Mouse (Mus musculus): Measurements from ENCODE around the gene Cnot6. TPM values are rescaled to one million over a fixed set of nuclear protein-coding genes. Genes with fewer than 3 reads are reported as not detected.

Cnot6 gene
- total and polyA plus RNA-seq, 2 experiments from 2014 or later: 26.9 to 28.9 TPM

GRCm38 (mm10) chr11:49696472-49696871 is 16.1 kb downstream of the Cnot6 start:
- ATAC-seq (ENCODE audit: low FRiP score) (no peak), DNase-seq (ENCODE audit: low spot score) (no peak)
- H3K9ac ChIP-seq (replicated peaks; ENCODE audit: low read length, poor library complexity, severe bottlenecking): no peak overlapping the region
- H3K9me3 ChIP-seq (ENCODE audit: low read length): no peaks in the 10 kb centered on the region
- no peak overlapping the region for H3K4me3 ChIP-seq (ENCODE audit: low read depth, low read length)
- TF ChIP-seq CTCF (IDR thresholded peaks at IDR 0.05): no peak
- H3K4me2 ChIP-seq (ENCODE audit: low read depth, low read length, poor library complexity, severe bottlenecking): no peak overlapping the region
- H3K27me3 ChIP-seq (ENCODE audit: insufficient read depth, low read length): no peaks in the 10 kb centered on the region
- no peaks in the 10 kb centered on the region for H3K4me1 ChIP-seq (ENCODE audit: insufficient read depth, low read length)
- H3K27ac ChIP-seq (ENCODE audit: low read depth, low read length): no peak overlapping the region
- H3K36me3 ChIP-seq (ENCODE audit: insufficient read depth, low read length): peaks cover 11% of the 10 kb centered on the region; the same call in 1 of the 2 replicates
- WGBS: 92% methylated on average over 2 of the region's 2 CpGs

GRCm38 (mm10) chr11:49695695-49696094 is 16.8 kb downstream of the Cnot6 start:
- ATAC-seq (ENCODE audit: low FRiP score): no peak

DNA sequence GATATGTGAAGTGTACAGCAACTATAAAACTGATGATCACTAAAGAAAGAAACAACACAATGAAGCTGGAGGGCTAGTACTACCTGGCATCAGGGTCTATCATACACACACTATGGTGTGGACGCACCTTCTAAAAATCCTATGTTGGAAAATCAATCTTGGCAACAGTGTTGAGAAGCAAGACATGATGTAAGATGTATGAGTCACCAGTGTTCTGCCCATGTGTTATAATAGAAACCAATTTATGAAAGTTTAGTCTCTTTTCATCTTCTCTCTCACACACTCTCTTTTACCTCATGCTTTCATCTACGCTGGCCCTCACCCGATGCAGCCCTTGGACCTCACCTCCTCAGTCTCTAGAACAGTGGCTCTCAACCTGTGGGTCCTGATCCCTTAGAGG is 17.5 kb downstream of the Cnot6 start:
- Histone ChIP-seq H3K4me2 (ENCODE audit: low read depth, low read length, poor library complexity, severe bottlenecking) (no peak overlapping the region), H3K4me1 (ENCODE audit: insufficient read depth, low read length) (no peaks in the 10 kb centered on the region), H3K9ac (replicated peaks; ENCODE audit: low read length, poor library complexity, severe bottlenecking) (no peak overlapping the region), H3K27me3 (ENCODE audit: insufficient read depth, low read length) (no peaks in the 10 kb centered on the region), H3K4me3 (ENCODE audit: low read depth, low read length) (no peak overlapping the region), H3K36me3 (ENCODE audit: insufficient read depth, low read length) (peaks cover 12% of the 10 kb centered on the region; the same call in 1 of the 2 replicates), H3K9me3 (ENCODE audit: low read length) (no peaks in the 10 kb centered on the region), H3K27ac (ENCODE audit: low read depth, low read length) (no peak overlapping the region)
- ATAC-seq (ENCODE audit: low FRiP score) (no peak), DNase-seq (ENCODE audit: low spot score) (no peak)
- no peak for TF ChIP-seq CTCF (IDR thresholded peaks at IDR 0.05)
- WGBS: 94% methylated on average over 3 of the region's 3 CpGs

More at GRCm38 (mm10) chr11:49695695-49696094, 16.8 kb downstream of the Cnot6 start:
- Histone ChIP-seq H3K4me3 (ENCODE audit: low read depth, low read length) (no peak overlapping the region), H3K36me3 (ENCODE audit: insufficient read depth, low read length) (peaks cover 9% of the 10 kb centered on the region; the same call in 1 of the 2 replicates), H3K4me1 (ENCODE audit: insufficient read depth, low read length) (no peaks in the 10 kb centered on the region), H3K9ac (replicated peaks; ENCODE audit: low read length, poor library complexity, severe bottlenecking) (no peak overlapping the region), H3K27me3 (ENCODE audit: insufficient read depth, low read length) (no peaks in the 10 kb centered on the region), H3K4me2 (ENCODE audit: low read depth, low read length, poor library complexity, severe bottlenecking) (no peak overlapping the region), H3K9me3 (ENCODE audit: low read length) (no peaks in the 10 kb centered on the region), H3K27ac (ENCODE audit: low read depth, low read length) (no peak overlapping the region)
- TF ChIP-seq CTCF (IDR thresholded peaks at IDR 0.05): no peak
- WGBS: 84% methylated on average over 2 of the region's 2 CpGs
- no peak for DNase-seq (ENCODE audit: low spot score)

DNA sequence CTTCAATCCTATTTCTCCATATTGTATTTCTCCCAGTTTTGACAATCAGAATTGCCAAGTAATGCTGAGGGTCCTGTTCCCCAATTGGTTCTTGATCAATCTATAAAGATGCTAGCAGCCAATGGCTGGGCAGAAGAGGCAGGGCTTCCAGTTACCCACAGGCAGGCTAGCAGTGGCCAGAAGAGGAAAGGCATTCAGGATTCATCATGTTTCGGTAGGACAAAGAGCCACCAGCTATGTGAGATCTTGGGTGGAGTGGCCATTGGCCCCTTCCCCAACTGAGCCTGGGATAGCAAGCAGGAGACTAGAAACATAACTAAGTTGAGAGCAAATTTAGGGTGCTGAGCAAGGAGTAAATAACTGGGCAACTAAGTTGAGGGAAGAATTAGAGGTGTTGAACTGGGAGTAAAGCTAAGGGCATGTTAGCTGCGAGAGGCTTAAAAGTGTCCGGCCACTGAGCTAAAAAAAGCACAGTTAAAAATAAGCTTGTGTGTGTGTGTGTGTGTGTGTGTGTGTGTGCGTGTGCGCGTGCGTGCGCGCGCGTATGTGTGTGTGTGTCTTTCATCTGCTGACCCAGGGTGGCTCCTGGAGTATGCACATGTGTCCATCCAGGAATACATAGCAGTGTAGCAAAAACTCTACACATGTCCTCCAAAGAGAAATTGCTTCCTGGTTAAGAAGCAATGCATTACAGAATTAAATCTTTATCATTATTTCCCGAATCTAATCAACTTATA is 28.1 kb downstream of the Cnot6 start:
- Histone ChIP-seq H3K9me3 (ENCODE audit: low read length) (no peaks in the 10 kb centered on the region), H3K27me3 (ENCODE audit: insufficient read depth, low read length) (no peaks in the 10 kb centered on the region), H3K9ac (replicated peaks; ENCODE audit: low read length, poor library complexity, severe bottlenecking) (no peak overlapping the region), H3K4me2 (ENCODE audit: low read depth, low read length, poor library complexity, severe bottlenecking) (no peak overlapping the region), H3K27ac (ENCODE audit: low read depth, low read length) (no peak overlapping the region), H3K4me1 (ENCODE audit: insufficient read depth, low read length) (no peaks in the 10 kb centered on the region), H3K36me3 (ENCODE audit: insufficient read depth, low read length) (peaks cover 47% of the 10 kb centered on the region), H3K4me3 (ENCODE audit: low read depth, low read length) (no peak overlapping the region)
- no peak for TF ChIP-seq CTCF (IDR thresholded peaks at IDR 0.05)
- DNase-seq (ENCODE audit: low spot score) (no peak), ATAC-seq (ENCODE audit: low FRiP score) (no peak)
- WGBS: 97% methylated on average over 12 of the region's 12 CpGs

DNA sequence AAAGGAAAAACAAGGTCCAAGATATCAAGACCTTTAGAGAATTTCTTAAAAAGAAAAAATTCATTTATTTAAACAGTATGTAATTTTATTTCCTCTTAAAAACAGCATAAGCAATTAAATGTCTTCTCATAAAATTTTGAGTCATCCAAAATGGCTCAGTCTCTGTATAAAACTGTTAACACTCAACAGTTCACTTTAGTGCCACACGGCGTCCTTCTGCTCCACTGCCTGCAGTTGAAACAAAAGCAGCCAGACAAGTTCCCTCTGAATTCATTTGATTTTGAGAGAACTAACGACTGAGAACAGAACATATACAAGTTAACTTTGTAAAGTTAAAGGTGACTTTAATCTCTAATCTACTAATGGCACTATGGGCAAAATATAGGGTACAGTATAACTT is 39.1 kb downstream of the Cnot6 start:
- no peak for ATAC-seq (ENCODE audit: low FRiP score)
- no peak for DNase-seq (ENCODE audit: low spot score)
- no peak overlapping the region for H3K27ac ChIP-seq (ENCODE audit: low read depth, low read length)
- no peaks in the 10 kb centered on the region for H3K9me3 ChIP-seq (ENCODE audit: low read length)
- H3K4me1 ChIP-seq (ENCODE audit: insufficient read depth, low read length): no peaks in the 10 kb centered on the region
- peaks cover 13% of the 10 kb centered on the region for H3K36me3 ChIP-seq (ENCODE audit: insufficient read depth, low read length)
- TF ChIP-seq CTCF (IDR thresholded peaks at IDR 0.05): peak; percentile 27; the same call in 1 of the 2 replicates
- H3K9ac ChIP-seq (replicated peaks; ENCODE audit: low read length, poor library complexity, severe bottlenecking): no peak overlapping the region
- WGBS: 79% methylated on average over 3 of the region's 3 CpGs
- no peak overlapping the region for H3K4me2 ChIP-seq (ENCODE audit: low read depth, low read length, poor library complexity, severe bottlenecking)
- no peak overlapping the region for H3K4me3 ChIP-seq (ENCODE audit: low read depth, low read length)
- no peaks in the 10 kb centered on the region for H3K27me3 ChIP-seq (ENCODE audit: insufficient read depth, low read length)

GRCm38 (mm10) chr11:49665462-49665861 is 47.1 kb downstream of the Cnot6 start:
- no peak for DNase-seq (ENCODE audit: low spot score)

More at GRCm38 (mm10) chr11:49665462-49665861, 47.1 kb downstream of the Cnot6 start:
- Histone ChIP-seq H3K36me3 (ENCODE audit: insufficient read depth, low read length) (no peaks in the 10 kb centered on the region), H3K9me3 (ENCODE audit: low read length) (no peaks in the 10 kb centered on the region), H3K4me3 (ENCODE audit: low read depth, low read length) (no peak overlapping the region), H3K4me1 (ENCODE audit: insufficient read depth, low read length) (no peaks in the 10 kb centered on the region), H3K4me2 (ENCODE audit: low read depth, low read length, poor library complexity, severe bottlenecking) (no peak overlapping the region), H3K27ac (ENCODE audit: low read depth, low read length) (no peak overlapping the region), H3K27me3 (ENCODE audit: insufficient read depth, low read length) (no peaks in the 10 kb centered on the region), H3K9ac (replicated peaks; ENCODE audit: low read length, poor library complexity, severe bottlenecking) (no peak overlapping the region)
- 88% methylated on average over 4 of the region's 4 CpGs for WGBS
- ATAC-seq (ENCODE audit: low FRiP score): no peak
- TF ChIP-seq CTCF (IDR thresholded peaks at IDR 0.05): no peak

Data from midbrain, postnatal 0 days (tissue).